Mouse (Mus musculus) cerebellum, adult 2 months (tissue): ENCODE results near the gene Gm5136. TPM values are rescaled to one million over a fixed set of nuclear protein-coding genes. Genes with fewer than 3 reads are reported as not detected.

Source experiments
- DNase-seq, 2 experiments: peaks; one replicate each; pipeline ENCODE4 v3.0.0; 2021
- H3K27ac ChIP-seq: fragments of 200-500 bp; 2 replicates; pipeline ENCODE4 v1.5.1; 2012; ENCODE audit warnings: low read length, control low read depth, inconsistent platforms; ENCODE audit not compliant: insufficient read depth
- H3K27me3 ChIP-seq: fragments of 200-500 bp; 2 replicates; pipeline ENCODE4 v1.6.1; 2012; ENCODE audit warnings: inconsistent platforms, mild to moderate bottlenecking, low read length, moderate library complexity; ENCODE audit not compliant: control insufficient read depth, insufficient read depth
- H3K4me1 ChIP-seq: fragments of 200-500 bp; 2 replicates; pipeline ENCODE4 v1.6.1; 2011; ENCODE audit warnings: low read length; ENCODE audit not compliant: control insufficient read depth, insufficient read depth
- H3K4me3 ChIP-seq: fragments of 200-500 bp; replicated peaks from 2 replicates; pipeline ENCODE3; 2011; ENCODE audit warnings: mild to moderate bottlenecking, low read depth, low read length, control low read depth; ENCODE audit not compliant: insufficient read depth
- CTCF ChIP-seq: fragments of 200-500 bp; IDR thresholded peaks from 2 replicates; pipeline ENCODE4 v1.5.1; 2011; ENCODE audit warnings: low read depth, mild to moderate bottlenecking, control low read depth, low read length, moderate library complexity, borderline replicate concordance; ENCODE audit not compliant: insufficient read depth
- POLR2A ChIP-seq: fragments of 200-500 bp; IDR thresholded peaks from 2 replicates; pipeline ENCODE4 v1.6.1; 2011; ENCODE audit warnings: low read length, control low read depth, borderline replicate concordance; ENCODE audit not compliant: insufficient read depth
- WGBS: fragments of 180-500 bp; shearing (Covaris S2); methylation state at CpG from one replicate; pipeline ENCODE4 v1.1.7; 2018; 5-methylcytosine and 5-hydroxymethylcytosine counted together
- polyA plus RNA-seq: library from polyadenylated mRNA; depleted of rRNA; stranded (reverse); fragments of >200 nt; gene quantifications from 2 replicates; pipeline ENCODE4 v1.2.3, GENCODE M21; 2012

Gm5136 gene
- polyA plus RNA-seq, 1 experiment: 0.95 TPM

- H3K27me3 ChIP-seq: no peaks in the 10 kb centered on the region
- no peaks in the 10 kb centered on the region for H3K4me1 ChIP-seq
- H3K27ac ChIP-seq: no peak overlapping the region
- H3K4me3 ChIP-seq: no peak overlapping the region
- TF ChIP-seq POLR2A (no peak), CTCF (no peak)
- 48% methylated on average over 3 of the region's 3 CpGs for WGBS
- DNase-seq: no peak
These were observed 39.7 kb downstream of the Gm5136 start for GRCm38 (mm10) chr10:108660295-108660694.

- Histone ChIP-seq H3K27me3 (no peaks in the 10 kb centered on the region), H3K4me3 (no peak overlapping the region), H3K27ac (no peak overlapping the region), H3K4me1 (no peaks in the 10 kb centered on the region; the same call in 1 of the 2 replicates)
- WGBS: 30% methylated on average over 2 of the region's 2 CpGs
- TF ChIP-seq CTCF (no peak), POLR2A (no peak)
- DNase-seq: no peak
These were observed 41.7 kb downstream of the Gm5136 start for GRCm38 (mm10) chr10:108658300-108658699.

- no peak overlapping the region for H3K27ac ChIP-seq
- DNase-seq: no peak
- no peaks in the 10 kb centered on the region for H3K27me3 ChIP-seq
- no peak overlapping the region for H3K4me3 ChIP-seq
- TF ChIP-seq POLR2A (no peak), CTCF (no peak)
- no peaks in the 10 kb centered on the region; the same call in 1 of the 2 replicates for H3K4me1 ChIP-seq
These were observed 42.3 kb downstream of the Gm5136 start for GRCm38 (mm10) chr10:108657669-108658068.

- H3K4me1 ChIP-seq: no peaks in the 10 kb centered on the region; the same call in 1 of the 2 replicates
- DNase-seq: no peak
- no peak overlapping the region for H3K27ac ChIP-seq
- no peak overlapping the region for H3K4me3 ChIP-seq
- H3K27me3 ChIP-seq: no peaks in the 10 kb centered on the region
- whole genome bisulfite sequencing: 91% methylated on average over 4 of the region's 4 CpGs
- no peak for TF ChIP-seq CTCF
- TF ChIP-seq POLR2A: no peak
These were observed 43.1 kb downstream of the Gm5136 start for GRCm38 (mm10) chr10:108656898-108657297.

GRCm38 (mm10) chr10:108655074-108655473 lies 44.9 kb downstream of the Gm5136 start:
- Histone ChIP-seq H3K27me3 (no peaks in the 10 kb centered on the region), H3K4me3 (no peak overlapping the region), H3K27ac (no peak overlapping the region), H3K4me1 (peaks cover 3% of the 10 kb centered on the region; the same call in 1 of the 2 replicates)
- 39% methylated on average over 11 of the region's 11 CpGs for WGBS
- TF ChIP-seq POLR2A (no peak), CTCF (no peak)
- DNase-seq: peak; percentile 45 to 65

GRCm38 (mm10) chr10:108652831-108653230 lies 47.1 kb downstream of the Gm5136 start:
- Histone ChIP-seq H3K4me1 (peaks cover 12% of the 10 kb centered on the region), H3K27ac (no peak overlapping the region), H3K4me3 (no peak overlapping the region), H3K27me3 (no peaks in the 10 kb centered on the region)
- no peak for TF ChIP-seq CTCF
- no peak for TF ChIP-seq POLR2A
- 68% methylated on average over 8 of the region's 8 CpGs for WGBS
- DNase-seq: no peak

GRCm38 (mm10) chr10:108652066-108652465 lies 47.9 kb downstream of the Gm5136 start:
- no peaks in the 10 kb centered on the region for H3K27me3 ChIP-seq
- TF ChIP-seq POLR2A: no peak
- TF ChIP-seq CTCF: no peak
- DNase-seq: peak; percentile 41 to 66
- H3K4me1 ChIP-seq: peaks cover 12% of the 10 kb centered on the region
- 52% methylated on average over 8 of the region's 8 CpGs for WGBS
- no peak overlapping the region for H3K27ac ChIP-seq
- no peak overlapping the region for H3K4me3 ChIP-seq

GRCm38 (mm10) chr10:108649174-108649573 lies 50.8 kb downstream of the Gm5136 start:
- WGBS: 16% methylated on average over 7 of the region's 7 CpGs
- no peak overlapping the region for H3K4me3 ChIP-seq

More at GRCm38 (mm10) chr10:108649174-108649573, 50.8 kb downstream of the Gm5136 start:
- peak overlapping the region; percentile 91 for H3K27ac ChIP-seq
- DNase-seq: peak; percentile 68 to 81
- peaks cover 12% of the 10 kb centered on the region for H3K4me1 ChIP-seq
- TF ChIP-seq CTCF (no peak), POLR2A (no peak)
- H3K27me3 ChIP-seq: no peaks in the 10 kb centered on the region
